Mouse (Mus musculus): ENCODE measurements at regions not wholly inside any gene's neighbourhood (a gene's known extent, or its start where the extent isn't known, plus 50 kb on each side); places are given as distances from the start of the nearest gene placed in this dataset.
"Not testable (repeated sequence)": the region's sequence is repeated elsewhere in the genome, so short reads cannot be mapped to it uniquely, and the experiment has no call there.

DNA sequence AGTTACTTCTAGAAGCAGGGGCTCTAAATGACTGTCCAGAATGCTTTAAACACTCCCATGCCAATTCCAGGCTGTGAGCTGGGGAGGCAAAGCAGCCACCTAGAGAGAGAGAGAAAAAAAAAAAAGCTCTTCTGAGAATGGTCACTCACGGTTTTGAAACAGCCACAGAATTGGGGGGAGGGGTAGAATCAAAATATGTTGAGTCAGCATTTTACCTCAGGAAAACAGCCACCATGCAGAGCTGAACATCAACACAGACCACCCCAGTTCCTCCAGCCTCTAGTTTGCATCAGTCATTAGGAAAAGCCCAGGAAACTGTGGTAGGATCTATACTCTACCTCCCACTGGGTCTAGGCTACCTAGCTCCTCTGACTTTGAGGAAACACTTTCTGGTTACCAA, 124.1 kb upstream of the Gm5150 start:
- no peak for DNase-seq (ENCODE audit: low spot score in 2 of 2)

DNA sequence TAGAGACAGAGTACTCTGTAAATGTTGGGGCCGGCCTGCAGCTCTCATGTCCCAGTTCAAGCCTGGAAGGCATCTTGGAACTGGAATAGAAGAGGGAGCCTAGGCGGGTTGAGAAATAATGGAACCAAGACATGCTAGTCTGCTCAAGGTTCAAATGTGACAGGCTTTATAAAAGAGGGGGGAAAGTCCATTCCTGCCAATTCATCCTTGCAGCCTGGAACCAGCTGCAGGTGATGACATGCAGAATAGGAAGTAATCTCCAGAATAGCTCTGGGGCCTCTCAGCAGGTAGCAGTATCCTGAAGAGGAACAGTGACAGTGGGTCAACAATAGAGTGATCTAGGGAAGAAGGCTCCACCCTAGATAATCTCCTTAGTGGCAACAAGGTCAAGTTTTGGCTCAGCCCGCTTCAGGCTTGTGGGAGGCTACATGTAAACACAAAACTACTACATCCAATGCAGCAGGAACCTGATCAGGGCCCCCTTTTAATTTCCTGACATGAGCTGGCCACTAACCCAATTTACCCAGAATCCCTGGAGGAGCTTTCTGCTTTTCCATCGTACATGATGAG, 119.2 kb upstream of the Gm5150 start:
- DNase-seq (ENCODE audit: low spot score in 2 of 2): not testable (repeated sequence)

DNA sequence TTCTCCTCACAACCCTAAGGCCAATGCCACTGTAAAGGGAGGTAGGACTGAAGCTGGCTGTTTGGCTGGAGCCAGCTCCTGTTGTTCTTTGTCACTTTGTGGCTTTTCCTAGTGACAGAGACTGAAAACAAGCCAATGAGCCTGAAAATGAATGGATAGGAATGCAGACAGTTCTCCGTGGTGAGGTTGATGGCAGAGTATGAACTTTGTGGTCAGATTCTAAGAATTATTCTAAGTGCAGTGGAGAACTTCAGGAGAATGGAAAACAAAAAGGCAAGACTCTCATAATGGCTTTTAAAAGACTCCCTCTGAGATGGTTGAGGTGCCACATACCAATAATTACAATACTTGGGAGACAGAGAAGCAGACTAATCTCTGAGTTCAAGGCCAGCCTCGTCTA, 109.7 kb upstream of the Gm5150 start:
- no peak for DNase-seq (ENCODE audit: low spot score in 2 of 2)

DNA sequence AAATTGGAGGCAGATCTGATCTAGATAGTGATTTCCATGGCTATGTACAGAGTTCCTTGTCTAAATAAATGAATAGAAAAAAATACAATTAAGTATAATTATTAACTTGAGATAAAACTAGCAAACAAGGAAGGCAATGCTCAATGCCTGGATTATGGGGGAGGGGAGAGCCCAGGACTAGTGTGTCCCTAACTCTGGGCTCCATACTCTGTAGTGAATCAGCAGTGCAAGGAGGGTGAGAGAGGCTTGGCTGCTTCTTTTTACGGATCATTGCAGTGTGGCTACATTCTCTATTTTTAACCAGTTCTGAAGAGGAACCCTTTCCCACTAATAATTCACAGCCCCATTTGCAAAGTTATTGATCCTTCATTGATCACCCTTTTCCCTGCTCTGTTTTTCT, 101.3 kb upstream of the Gm5150 start:
- DNase-seq (ENCODE audit: low spot score in 2 of 2): no peak

- DNase-seq (ENCODE audit: low spot score in 2 of 2): no peak
Observed at GRCm38 (mm10) chr3:16105080-16105479, 98.8 kb upstream of the Gm5150 start.

GRCm38 (mm10) chr3:16103180-16103579, 96.9 kb upstream of the Gm5150 start:
- no peak for DNase-seq (ENCODE audit: low spot score in 2 of 2)

DNA sequence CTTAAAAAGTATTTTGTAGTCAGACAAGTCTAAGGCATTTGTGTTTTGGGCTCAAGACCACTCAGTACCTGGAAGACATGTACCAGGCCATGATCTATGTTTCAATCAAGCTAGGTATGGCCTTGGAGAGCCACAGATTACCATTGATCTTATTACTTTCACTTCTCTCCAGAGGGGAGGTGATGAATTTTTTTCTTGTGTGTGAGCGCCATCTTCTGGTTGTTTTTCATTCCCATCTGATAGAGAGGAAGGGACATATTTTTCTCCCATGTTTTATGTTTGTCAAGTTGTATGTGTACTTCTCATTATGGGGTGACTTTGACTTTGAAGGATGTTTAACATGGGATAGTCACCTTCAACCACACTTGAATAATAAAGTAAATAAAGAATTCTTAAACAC, 80.3 kb upstream of the Gm5150 start:
- peak in 1 of 2 experiments; percentile 5 for DNase-seq (ENCODE audit: low spot score in 2 of 2)

DNA sequence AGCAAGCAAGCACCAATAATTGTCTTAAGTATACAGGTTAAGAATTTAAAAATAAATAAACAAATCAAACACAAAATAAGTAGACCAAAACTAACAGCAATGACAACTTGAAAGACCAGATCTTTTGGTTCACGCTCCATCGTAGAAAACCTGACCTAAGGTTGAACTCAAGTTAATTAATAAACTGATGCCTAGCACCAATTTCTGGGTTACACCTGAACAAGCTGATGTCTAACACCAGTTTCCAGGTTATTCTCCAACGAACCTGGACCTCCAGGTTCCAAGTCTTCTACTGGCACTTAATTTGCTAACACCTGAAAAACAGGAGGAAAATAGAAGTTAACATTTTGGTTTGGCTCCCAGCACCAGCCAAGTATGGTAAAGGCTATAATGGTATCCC, 79.1 kb upstream of the Gm5150 start:
- no peak for DNase-seq (ENCODE audit: low spot score in 2 of 2)

- DNase-seq (ENCODE audit: low spot score in 2 of 2): no peak
Observed at GRCm38 (mm10) chr3:16079178-16079577, 72.9 kb upstream of the Gm5150 start.

- DNase-seq (ENCODE audit: low spot score in 2 of 2): no peak
Observed at GRCm38 (mm10) chr3:16071906-16072305, 65.7 kb upstream of the Gm5150 start.

DNA sequence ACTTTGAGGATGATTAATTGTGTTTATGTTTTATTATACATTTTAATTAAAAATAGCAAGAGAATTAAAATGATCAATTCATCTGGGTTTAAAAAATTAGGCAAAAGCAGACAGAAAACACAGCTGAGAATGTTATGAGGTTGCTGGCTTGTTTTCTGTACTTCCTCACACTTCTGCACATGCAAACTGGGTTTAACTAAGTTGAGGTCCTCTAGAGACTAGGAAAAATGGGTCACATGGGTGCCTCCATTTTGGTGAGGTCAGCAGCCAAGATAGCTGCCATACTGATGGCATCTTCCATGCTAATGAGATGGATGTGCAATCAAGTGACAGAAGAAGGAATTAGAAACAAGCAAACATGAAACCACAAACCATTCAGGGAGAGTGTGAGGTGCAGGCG, 64.7 kb upstream of the Gm5150 start:
- DNase-seq (ENCODE audit: low spot score in 2 of 2): no peak

DNA sequence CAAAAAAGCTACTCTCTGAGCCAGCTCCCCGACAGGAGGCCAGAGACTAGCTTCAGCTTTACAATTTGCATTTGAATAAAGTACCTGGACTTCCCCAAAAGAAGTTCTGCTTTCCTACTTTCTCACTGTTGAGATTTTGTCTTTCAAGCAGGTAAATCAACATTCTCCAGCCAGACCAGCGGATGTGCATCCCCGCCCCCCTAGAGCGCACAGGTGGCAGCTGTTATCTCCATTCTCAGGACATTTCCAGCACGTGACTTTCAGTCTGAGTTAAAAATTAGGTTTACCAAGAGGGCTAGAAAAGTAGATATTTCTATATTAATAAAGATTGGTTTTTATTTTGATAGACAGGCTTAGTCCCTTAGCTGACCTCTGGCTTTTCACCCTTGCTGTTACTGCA, 51.5 kb upstream of the Gm5150 start:
- DNase-seq (ENCODE audit: low spot score in 2 of 2): not testable (repeated sequence)
